Mouse (Mus musculus) E14TG2a.4 (cell line): ENCODE data around the gene Slc10a7.

Source experiments
- CTCF ChIP-seq: conservative IDR thresholded peaks from 2 replicates; pipeline ENCODE4 v1.5.1; 2014; ENCODE audit warnings: low read length
- NANOG ChIP-seq: IDR thresholded peaks from 2 replicates; pipeline ENCODE4 v1.6.1; 2014; ENCODE audit warnings: borderline replicate concordance, low read length, mixed read lengths
- POU5F1 ChIP-seq: IDR thresholded peaks from 2 replicates; pipeline ENCODE4 v1.6.1; 2014; ENCODE audit warnings: low read length, borderline replicate concordance

DNA sequence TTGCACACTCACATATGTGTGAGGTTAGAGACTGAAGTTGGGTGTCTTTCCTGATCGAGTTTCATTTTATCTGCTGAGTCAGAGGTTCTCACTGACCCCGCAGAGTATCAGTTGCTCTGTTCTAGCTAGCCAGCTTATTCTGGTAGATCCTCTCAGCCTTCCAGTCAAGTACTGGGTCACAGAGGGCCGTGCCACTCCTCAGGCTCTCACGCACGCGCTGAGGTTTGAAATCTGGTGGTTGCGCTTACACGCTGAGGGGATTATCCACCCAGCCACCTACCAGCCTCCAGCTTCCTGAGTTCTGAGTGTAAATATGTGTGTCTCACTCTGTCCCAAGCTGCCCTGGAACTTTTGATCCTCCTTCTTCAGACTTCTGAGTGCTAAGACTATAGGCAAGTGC, 59.0 kb downstream of the Slc10a7 start:
- no peak for TF ChIP-seq CTCF
- no peak for TF ChIP-seq POU5F1
- TF ChIP-seq NANOG, result no peak
